Mouse (Mus musculus) stomach, embryonic 14.5 days (tissue): ENCODE results near the gene Hist1h1d. TPM values are rescaled to one million over a fixed set of nuclear protein-coding genes. Genes with fewer than 3 reads are reported as not detected.
A peak's percentile ranks its signal among the peaks of the same experiment; 100 is the strongest.
"Not testable (repeated sequence)": the region's sequence is repeated elsewhere in the genome, so short reads cannot be mapped to it uniquely, and the experiment has no call there.

ENCODE experiments used
- ATAC-seq: fragments of 200-750 bp; cut with Nextera tagmentation; 2 replicates; pipeline ENCODE4 v1.8.0; 2017; ENCODE audit warnings: low read depth, moderate TSS enrichment; ENCODE audit not compliant: insufficient number of reproducible peaks, insufficient read depth, low FRiP score
- H3K27ac ChIP-seq: fragments of 300-500 bp; sonication (generic); 2 replicates; pipeline ENCODE4 v1.5.1; 2014; ENCODE audit warnings: mild to moderate bottlenecking, low read length, moderate library complexity, mixed read lengths
- H3K27me3 ChIP-seq: fragments of 300-500 bp; sonication (generic); 2 replicates; pipeline ENCODE4 v1.6.1; 2014; ENCODE audit warnings: low read length, control low read depth, mixed read lengths; ENCODE audit not compliant: control insufficient read depth, insufficient read depth
- H3K36me3 ChIP-seq: fragments of 300-500 bp; sonication (generic); 2 replicates; pipeline ENCODE4 v1.6.1; 2014; ENCODE audit warnings: mild to moderate bottlenecking, control low read depth, low read length, moderate library complexity, mixed read lengths; ENCODE audit not compliant: control insufficient read depth, insufficient read depth
- H3K4me1 ChIP-seq: fragments of 300-500 bp; sonication (generic); 2 replicates; pipeline ENCODE4 v1.6.1; 2014; ENCODE audit warnings: low read length, control low read depth, mixed read lengths; ENCODE audit not compliant: control insufficient read depth, insufficient read depth
- H3K4me2 ChIP-seq: fragments of 300-500 bp; sonication (generic); replicated peaks from 2 replicates; pipeline ENCODE4 v1.6.1; 2014; ENCODE audit warnings: low read depth, low read length, control low read depth
- H3K4me3 ChIP-seq: fragments of 300-500 bp; sonication (generic); 2 replicates; pipeline ENCODE4 v1.5.1; 2014; ENCODE audit warnings: low read depth, low read length, control low read depth
- H3K9ac ChIP-seq: fragments of 300-500 bp; sonication (generic); replicated peaks from 2 replicates; pipeline ENCODE4 v1.6.1; 2014; ENCODE audit warnings: low read depth, mild to moderate bottlenecking, control low read depth, low read length, moderate library complexity, mixed read lengths
- H3K9me3 ChIP-seq: fragments of 300-500 bp; sonication (generic); 2 replicates; pipeline ENCODE4 v1.6.1; 2016; ENCODE audit warnings: low read depth, low read length, control low read depth; ENCODE audit not compliant: control insufficient read depth
- WGBS: fragments of 180-500 bp; shearing (Covaris S2); extraction: QIAGEN DNeasy Blood & Tissue Kit; methylation state at CpG from one replicate; pipeline ENCODE4 v1.1.7; 2014; 5-methylcytosine and 5-hydroxymethylcytosine counted together
- polyA plus RNA-seq: library from polyadenylated mRNA; unstranded; fragments of >200 nt; fragmentation: Nextera tagmentation; extraction: Ambion mirVana; gene quantifications from 2 replicates; pipeline ENCODE4 v1.2.1, GENCODE M21; 2014

The Hist1h1d gene
- polyA plus RNA-seq, 1 experiment from 2014 or later = 1.1 TPM

- WGBS = under 1% methylated on average over 29 of the region's 36 CpGs
- H3K4me3 ChIP-seq = peak overlapping the region; percentile 38
- peaks cover 21% of the 10 kb centered on the region; the same call in 1 of the 2 replicates for H3K4me1 ChIP-seq
- peak overlapping the region; percentile 60 for H3K9ac ChIP-seq
- H3K4me2 ChIP-seq = peak overlapping the region; percentile 69
- not testable (repeated sequence) for H3K27me3 ChIP-seq, H3K9me3 ChIP-seq, H3K36me3 ChIP-seq
- peak; percentile 87 for ATAC-seq
- H3K27ac ChIP-seq = peak overlapping the region; percentile 96
These were observed 32.5 kb downstream of the Hist1h1d start for GRCm38 (mm10) chr13:23585442-23586098.

- WGBS = under 1% methylated on average over 21 of the region's 22 CpGs
- ATAC-seq = no peak
- Histone ChIP-seq H3K9me3 (no peaks in the 10 kb centered on the region), H3K9ac (peak overlapping the region; percentile 31; the same call in 1 of the 2 replicates), H3K4me3 (peak overlapping the region; percentile 38), H3K27ac (peak overlapping the region; percentile 98), H3K36me3 (no peaks in the 10 kb centered on the region), H3K4me2 (peak overlapping the region; percentile 69), H3K27me3 (no peaks in the 10 kb centered on the region), H3K4me1 (peaks cover 18% of the 10 kb centered on the region; the same call in 1 of the 2 replicates)
These were observed 33.3 kb downstream of the Hist1h1d start for GRCm38 (mm10) chr13:23586099-23586939.

DNA sequence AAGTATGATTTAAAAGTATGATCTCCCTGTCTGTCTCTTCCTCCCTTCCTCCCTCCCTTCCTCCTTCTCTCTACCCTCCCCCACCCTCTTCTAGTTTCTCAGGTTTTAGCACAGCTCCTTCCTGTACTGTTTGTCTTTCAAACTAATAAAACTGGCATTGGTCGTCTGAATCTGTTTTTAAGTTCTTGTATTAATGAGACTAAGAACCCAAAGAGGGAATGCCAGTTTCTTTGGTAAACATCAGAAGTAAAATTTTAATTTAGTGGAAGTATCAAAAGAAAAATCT, 33.8 kb downstream of the Hist1h1d start:
- no peaks in the 10 kb centered on the region for H3K9me3 ChIP-seq
- H3K36me3 ChIP-seq = no peaks in the 10 kb centered on the region
- H3K4me3 ChIP-seq = peak overlapping the region; percentile 38
- H3K9ac ChIP-seq = peak overlapping the region; percentile 31; the same call in 1 of the 2 replicates
- H3K27me3 ChIP-seq = no peaks in the 10 kb centered on the region
- H3K4me1 ChIP-seq = peaks cover 18% of the 10 kb centered on the region; the same call in 1 of the 2 replicates
- H3K4me2 ChIP-seq = peak overlapping the region; percentile 69
- H3K27ac ChIP-seq = peak overlapping the region; percentile 98
- no peak for ATAC-seq
- WGBS = 4% methylated on average over 1 of the region's 1 CpGs

DNA sequence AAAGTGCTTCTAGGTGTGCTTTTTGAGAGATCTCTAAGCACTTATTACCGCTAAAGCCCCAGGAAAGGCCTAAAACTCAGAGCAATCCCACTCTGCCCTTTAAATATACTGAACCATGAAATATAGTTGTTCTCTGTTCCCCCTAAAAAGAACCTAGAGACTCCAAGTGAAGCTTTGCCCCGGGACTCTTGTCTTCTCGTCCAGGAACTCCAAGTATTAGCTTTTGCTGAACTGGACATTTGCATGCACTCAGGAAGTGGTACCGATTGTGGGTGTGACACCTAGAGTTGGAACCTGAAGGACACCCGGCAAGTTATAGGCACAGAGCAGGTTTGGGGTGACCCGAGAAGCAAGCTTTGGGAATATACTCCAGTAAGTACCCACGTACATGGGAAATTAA, 38.1 kb downstream of the Hist1h1d start:
- Histone ChIP-seq H3K9me3 (no peaks in the 10 kb centered on the region), H3K27ac (no peak overlapping the region), H3K27me3 (no peaks in the 10 kb centered on the region), H3K36me3 (no peaks in the 10 kb centered on the region), H3K4me1 (no peaks in the 10 kb centered on the region), H3K9ac (no peak overlapping the region), H3K4me2 (no peak overlapping the region), H3K4me3 (no peak overlapping the region)
- 92% methylated on average over 7 of the region's 7 CpGs for WGBS
- ATAC-seq = no peak

DNA sequence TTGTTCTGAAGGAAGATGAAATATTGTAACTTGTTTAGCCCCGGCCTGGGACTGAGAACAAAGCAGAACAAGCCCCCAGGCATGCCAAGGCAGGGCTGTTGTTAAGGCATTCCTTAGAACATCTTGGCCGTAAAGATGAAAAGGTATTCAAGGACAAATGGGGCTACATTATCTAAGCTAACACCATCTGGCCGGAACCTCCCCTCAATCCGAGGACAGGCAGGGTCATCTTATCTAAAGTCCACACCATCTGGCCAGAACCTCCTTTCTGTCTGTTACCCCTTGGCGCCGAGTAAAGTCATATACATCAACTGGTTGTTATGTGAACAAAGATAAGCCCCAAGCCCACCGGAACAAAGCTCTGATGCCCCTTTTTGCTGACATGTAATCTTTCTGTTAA, 38.8 kb downstream of the Hist1h1d start:
- not testable (repeated sequence) for H3K9me3 ChIP-seq, H3K27me3 ChIP-seq, H3K36me3 ChIP-seq, H3K4me2 ChIP-seq, H3K27ac ChIP-seq, ATAC-seq, H3K4me1 ChIP-seq, H3K4me3 ChIP-seq, H3K9ac ChIP-seq
- 85% methylated on average over 7 of the region's 7 CpGs for WGBS

DNA sequence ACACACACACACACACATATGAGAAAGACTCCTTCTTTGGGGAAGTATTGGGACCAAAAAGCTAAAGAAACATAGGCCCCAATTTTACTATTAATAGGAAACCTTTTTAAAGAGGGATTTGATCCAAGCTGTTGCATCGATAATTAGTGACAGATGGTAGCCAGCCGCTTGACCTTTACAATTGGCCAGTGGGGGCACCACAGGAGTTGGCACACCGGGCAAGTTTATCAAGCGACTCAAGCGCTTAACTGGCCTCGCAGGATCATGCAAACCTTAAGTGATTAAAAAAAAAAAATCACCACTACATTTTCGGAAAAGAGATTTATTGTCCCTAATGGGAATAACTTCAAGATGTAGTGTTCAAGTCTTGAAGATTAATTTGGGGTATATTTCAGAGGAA, 39.6 kb downstream of the Hist1h1d start:
- H3K9ac ChIP-seq = no peak overlapping the region
- H3K4me3 ChIP-seq = no peak overlapping the region
- no peaks in the 10 kb centered on the region for H3K36me3 ChIP-seq
- no peak overlapping the region; the same call in 1 of the 2 replicates for H3K27ac ChIP-seq
- no peaks in the 10 kb centered on the region for H3K27me3 ChIP-seq
- H3K4me2 ChIP-seq = no peak overlapping the region
- no peaks in the 10 kb centered on the region for H3K9me3 ChIP-seq
- ATAC-seq = no peak
- 82% methylated on average over 7 of the region's 7 CpGs for WGBS
- no peaks in the 10 kb centered on the region for H3K4me1 ChIP-seq

DNA sequence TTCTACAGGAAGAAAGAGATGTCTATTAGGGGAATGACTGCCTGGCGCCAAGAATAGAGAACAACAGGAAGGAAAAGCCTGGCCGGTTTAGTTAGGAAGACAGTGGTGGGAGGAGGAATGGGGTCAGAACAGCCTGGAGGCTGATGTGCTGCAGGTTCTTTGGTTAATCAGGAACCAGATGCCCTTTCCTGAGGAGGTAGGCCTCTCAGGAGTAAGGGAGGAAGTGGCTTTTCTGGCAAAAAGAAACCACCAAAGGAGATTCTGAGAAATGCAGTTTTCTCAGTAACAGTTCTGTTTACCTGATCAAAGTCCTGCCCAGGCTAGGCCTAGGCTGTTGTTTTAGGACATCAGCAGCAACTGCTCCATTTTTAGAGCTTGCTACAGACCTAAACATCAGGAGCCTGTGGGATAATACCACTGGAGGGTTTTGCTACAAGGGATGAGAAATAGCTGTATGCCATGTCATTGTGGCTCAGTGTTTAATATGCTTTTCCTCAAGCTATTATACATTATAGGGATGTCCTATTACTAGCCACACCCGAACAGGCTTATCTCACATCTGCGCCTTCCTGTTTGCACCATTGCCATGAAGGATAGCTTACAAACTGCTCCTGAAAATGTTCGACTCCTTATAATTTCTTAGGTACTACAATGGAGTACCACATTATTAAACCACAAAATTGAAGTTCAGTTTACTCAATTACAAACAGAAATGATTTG, 40.1 kb downstream of the Hist1h1d start:
- Histone ChIP-seq H3K27ac (peak overlapping the region; percentile 41; the same call in 1 of the 2 replicates), H3K4me3 (no peak overlapping the region), H3K4me1 (no peaks in the 10 kb centered on the region), H3K4me2 (no peak overlapping the region), H3K27me3 (no peaks in the 10 kb centered on the region), H3K9me3 (no peaks in the 10 kb centered on the region), H3K9ac (no peak overlapping the region), H3K36me3 (no peaks in the 10 kb centered on the region)
- ATAC-seq = no peak
- 61% methylated on average over 5 of the region's 5 CpGs for WGBS

- no peak for ATAC-seq
- Histone ChIP-seq H3K27me3 (no peaks in the 10 kb centered on the region), H3K4me2 (no peak overlapping the region), H3K4me3 (no peak overlapping the region), H3K9me3 (no peaks in the 10 kb centered on the region), H3K36me3 (no peaks in the 10 kb centered on the region), H3K9ac (no peak overlapping the region), H3K27ac (no peak overlapping the region), H3K4me1 (no peaks in the 10 kb centered on the region)
- WGBS = 76% methylated on average over 2 of the region's 2 CpGs
These were observed 42.1 kb downstream of the Hist1h1d start for GRCm38 (mm10) chr13:23595185-23595584.
